Mouse (Mus musculus) cerebellum, postnatal 4 days (tissue): ENCODE measurements around the gene Arl5a.

Source experiments
- DNase-seq, 2 experiments: peaks; one replicate each; pipeline ENCODE4 v3.0.0; 2022; ENCODE audit warnings: low spot score in 2 of 2, mixed read lengths in 1 of 2

The Arl5a gene

GRCm38 (mm10) chr2:52424747-52425522 is at the start of gene Arl5a:
TSS of gene Arl5a (minus strand) at chr2:52424901.
- DNase-seq, result peak; percentile 98 to 99

GRCm38 (mm10) chr2:52471545-52472291 is 47.0 kb upstream of the Arl5a start:
- DNase-seq, result no peak

GRCm38 (mm10) chr2:52470044-52470560 is 45.4 kb upstream of the Arl5a start:
- no peak for DNase-seq

- DNase-seq, result no peak
Measured at GRCm38 (mm10) chr2:52467629-52468028, 42.9 kb upstream of the Arl5a start.

GRCm38 (mm10) chr2:52461206-52461967 is 36.7 kb upstream of the Arl5a start:
- DNase-seq, result no peak

- no peak for DNase-seq
Measured at GRCm38 (mm10) chr2:52455606-52456479, 31.1 kb upstream of the Arl5a start.

GRCm38 (mm10) chr2:52449818-52450217 is 25.1 kb upstream of the Arl5a start:
- no peak for DNase-seq

GRCm38 (mm10) chr2:52448916-52449315 is 24.2 kb upstream of the Arl5a start:
- DNase-seq, result no peak

- no peak for DNase-seq
Measured at GRCm38 (mm10) chr2:52446648-52447047, 21.9 kb upstream of the Arl5a start.

GRCm38 (mm10) chr2:52442125-52442524 is 17.4 kb upstream of the Arl5a start:
- no peak for DNase-seq

- no peak for DNase-seq
Measured at GRCm38 (mm10) chr2:52440420-52441015, 15.8 kb upstream of the Arl5a start.

GRCm38 (mm10) chr2:52438437-52438836 is 13.7 kb upstream of the Arl5a start:
- no peak for DNase-seq

GRCm38 (mm10) chr2:52438013-52438412 is 13.3 kb upstream of the Arl5a start:
- DNase-seq, result peak in 1 of 2 experiments; percentile 15

- DNase-seq, result no peak
Measured at GRCm38 (mm10) chr2:52435919-52436632, 11.4 kb upstream of the Arl5a start.

- no peak for DNase-seq
Measured at GRCm38 (mm10) chr2:52433365-52433764, 8.7 kb upstream of the Arl5a start.

- no peak for DNase-seq
Measured at GRCm38 (mm10) chr2:52427383-52427782, 2.7 kb upstream of the Arl5a start.

GRCm38 (mm10) chr2:52426041-52426440 is 1.3 kb upstream of the Arl5a start:
- no peak for DNase-seq

GRCm38 (mm10) chr2:52425523-52425795 is 758 bp upstream of the Arl5a start:
- DNase-seq, result no peak

GRCm38 (mm10) chr2:52424248-52424728 is 413 bp downstream of the Arl5a start:
- peak; percentile 26 to 61 for DNase-seq

- no peak for DNase-seq
Measured at GRCm38 (mm10) chr2:52423611-52424247, 972 bp downstream of the Arl5a start.
